Mouse (Mus musculus) liver, embryonic 15.5 days (tissue): Measurements from ENCODE around the gene Nav3. TPM values are rescaled to one million over a fixed set of nuclear protein-coding genes. Genes with fewer than 3 reads are reported as not detected.

ENCODE experiments used
- ATAC-seq: fragments of 200-750 bp; cut with Nextera tagmentation; 2 replicates; pipeline ENCODE4 v1.8.0; 2017; ENCODE audit warnings: moderate number of reproducible peaks, mild to moderate bottlenecking, moderate library complexity; ENCODE audit not compliant: insufficient read depth
- H3K27ac ChIP-seq: fragments of 300-500 bp; sonication (generic); replicated peaks from 2 replicates; pipeline ENCODE4 v1.5.1; 2015; ENCODE audit warnings: mild to moderate bottlenecking, inconsistent platforms
- H3K27me3 ChIP-seq: fragments of 300-500 bp; sonication (generic); 2 replicates; pipeline ENCODE4 v1.6.1; 2015; ENCODE audit warnings: mild to moderate bottlenecking, inconsistent platforms
- H3K36me3 ChIP-seq: fragments of 300-500 bp; sonication (generic); replicated peaks from 2 replicates; pipeline ENCODE4 v1.6.1; 2015; ENCODE audit warnings: moderate library complexity, mild to moderate bottlenecking, inconsistent platforms
- H3K4me1 ChIP-seq: fragments of 300-500 bp; sonication (generic); replicated peaks from 2 replicates; pipeline ENCODE4 v1.6.1; 2015; ENCODE audit warnings: inconsistent platforms
- H3K4me2 ChIP-seq: fragments of 300-500 bp; sonication (generic); 2 replicates; pipeline ENCODE4 v1.6.1; 2015; ENCODE audit warnings: moderate library complexity, mild to moderate bottlenecking, inconsistent platforms
- H3K4me3 ChIP-seq: fragments of 300-500 bp; sonication (generic); replicated peaks from 2 replicates; pipeline ENCODE4 v1.5.1; 2015; ENCODE audit warnings: mild to moderate bottlenecking, inconsistent platforms
- H3K9ac ChIP-seq: fragments of 300-500 bp; sonication (generic); 2 replicates; pipeline ENCODE4 v1.6.1; 2015; ENCODE audit warnings: moderate library complexity, mild to moderate bottlenecking, inconsistent platforms
- H3K9me3 ChIP-seq: fragments of 300-500 bp; sonication (generic); replicated peaks from 2 replicates; pipeline ENCODE4 v1.6.1; 2016; ENCODE audit warnings: inconsistent platforms
- WGBS: fragments of 180-500 bp; shearing (Covaris S2); methylation state at CpG from one replicate; pipeline ENCODE4 v1.1.7; 2015; ENCODE audit warnings: mixed read lengths; ENCODE audit not compliant: insufficient replicate concordance; 5-methylcytosine and 5-hydroxymethylcytosine counted together
- polyA plus RNA-seq: library from polyadenylated mRNA; unstranded; fragments of >200 nt; fragmentation: Nextera tagmentation; extraction: Ambion mirVana; gene quantifications from 2 replicates; pipeline ENCODE4 v1.2.1, GENCODE M21; 2015

Nav3 gene
- polyA plus RNA-seq, 1 experiment from 2014 or later, result 0.12 TPM

DNA sequence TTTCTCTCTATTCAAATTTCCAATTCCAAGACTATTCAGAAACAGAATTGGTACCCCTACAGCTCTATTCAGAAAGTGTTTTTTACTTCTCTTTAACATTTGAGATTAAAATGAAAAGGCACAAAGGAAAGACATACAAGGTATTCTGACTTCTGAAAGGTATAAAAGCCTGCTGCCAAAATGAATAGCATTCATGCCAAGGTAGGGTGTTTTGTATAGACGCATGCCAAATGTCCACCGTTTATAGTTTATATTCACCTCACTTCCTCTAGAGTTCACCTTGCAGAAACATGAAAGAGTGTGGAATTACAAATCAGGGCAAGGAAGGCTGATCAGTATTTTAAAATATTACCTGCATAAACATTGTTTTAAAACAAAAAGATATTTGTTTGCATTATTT, 737.2 kb downstream of the Nav3 start:
- WGBS, result 74% methylated on average over 2 of the region's 2 CpGs
- Histone ChIP-seq H3K36me3 (no peaks in the 10 kb centered on the region), H3K9me3 (no peaks in the 10 kb centered on the region), H3K9ac (no peak overlapping the region), H3K4me1 (no peaks in the 10 kb centered on the region), H3K27ac (no peak overlapping the region), H3K27me3 (no peaks in the 10 kb centered on the region), H3K4me2 (no peak overlapping the region), H3K4me3 (no peak overlapping the region)
- no peak for ATAC-seq

DNA sequence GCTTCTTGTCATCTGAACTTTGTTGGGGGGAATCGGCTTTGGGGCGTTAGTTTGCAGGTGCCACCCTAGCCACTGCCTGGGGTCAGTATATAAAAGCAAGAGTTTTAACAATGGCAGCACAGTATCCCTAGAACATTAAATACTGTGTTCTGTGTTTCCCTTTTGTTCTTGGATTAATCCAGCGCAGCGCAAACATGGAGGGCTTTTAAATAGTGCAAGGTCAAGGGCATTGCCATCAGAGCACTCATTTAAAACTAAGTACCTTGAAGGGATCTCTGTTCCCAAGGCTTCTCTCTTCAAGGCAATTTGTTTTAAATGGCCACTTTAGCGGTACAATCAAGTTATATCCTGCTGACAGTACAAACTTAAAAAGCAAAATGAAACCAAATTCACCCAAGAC, 737.6 kb downstream of the Nav3 start:
- Histone ChIP-seq H3K9me3 (no peaks in the 10 kb centered on the region), H3K9ac (no peak overlapping the region), H3K36me3 (no peaks in the 10 kb centered on the region), H3K27ac (no peak overlapping the region), H3K27me3 (no peaks in the 10 kb centered on the region), H3K4me2 (no peak overlapping the region), H3K4me1 (no peaks in the 10 kb centered on the region), H3K4me3 (no peak overlapping the region)
- whole genome bisulfite sequencing, result 65% methylated on average over 5 of the region's 5 CpGs
- ATAC-seq, result no peak

DNA sequence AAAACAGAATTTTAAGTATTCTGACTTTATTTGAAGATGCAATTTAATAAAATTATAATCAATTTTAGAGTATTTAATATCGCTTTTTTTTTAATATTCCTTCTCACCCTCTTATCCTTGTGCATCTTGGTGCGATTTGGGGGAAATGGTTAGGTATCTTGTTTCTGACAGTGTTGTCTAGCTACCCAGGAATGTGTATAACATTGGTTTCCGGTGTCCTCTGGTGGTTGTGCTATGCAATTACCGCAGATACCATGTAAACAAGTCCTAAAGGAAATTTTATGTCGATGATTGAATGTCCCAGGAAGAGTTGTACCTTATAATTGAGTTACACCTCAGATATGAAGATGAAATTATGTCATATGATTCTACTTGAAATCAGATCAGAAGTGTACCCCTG, 743.0 kb downstream of the Nav3 start:
- Histone ChIP-seq H3K4me3 (no peak overlapping the region), H3K27ac (no peak overlapping the region), H3K27me3 (no peaks in the 10 kb centered on the region), H3K36me3 (no peaks in the 10 kb centered on the region), H3K4me1 (no peaks in the 10 kb centered on the region), H3K4me2 (no peak overlapping the region), H3K9ac (no peak overlapping the region), H3K9me3 (no peaks in the 10 kb centered on the region)
- no peak for ATAC-seq
- WGBS, result 33% methylated on average over 5 of the region's 5 CpGs

DNA sequence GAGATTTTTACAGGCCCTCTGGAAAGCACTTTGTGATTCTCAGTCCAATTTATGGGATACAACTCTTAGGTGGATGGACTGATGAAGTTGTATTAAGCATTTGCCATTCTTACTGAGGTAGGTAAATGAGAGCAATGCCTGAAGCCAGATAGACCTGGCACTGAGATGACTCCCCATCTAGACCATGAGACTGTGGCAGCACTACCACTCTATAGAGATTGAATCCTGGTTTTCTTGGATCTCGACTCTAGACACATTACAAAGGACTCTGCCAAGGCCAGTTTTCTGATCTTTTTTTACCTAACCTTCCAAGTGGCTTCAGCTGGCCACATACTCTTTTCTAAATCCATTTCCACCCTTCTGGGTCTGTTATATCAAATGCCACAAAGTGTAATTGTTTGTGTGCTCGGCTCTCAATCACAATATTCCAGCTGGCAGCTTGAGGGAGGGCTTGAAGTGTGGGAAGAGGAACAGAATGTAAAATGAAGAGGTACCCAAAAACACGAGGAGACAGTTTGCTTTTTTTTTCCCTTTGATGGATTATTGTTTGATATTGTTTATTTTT, 756.2 kb downstream of the Nav3 start:
- no peaks in the 10 kb centered on the region for H3K9me3 ChIP-seq
- no peak overlapping the region for H3K4me2 ChIP-seq
- H3K27ac ChIP-seq, result no peak overlapping the region
- H3K4me1 ChIP-seq, result no peaks in the 10 kb centered on the region
- no peak overlapping the region for H3K9ac ChIP-seq
- ATAC-seq, result no peak
- H3K4me3 ChIP-seq, result no peak overlapping the region
- WGBS, result 38% methylated on average over 3 of the region's 3 CpGs
- H3K27me3 ChIP-seq, result no peaks in the 10 kb centered on the region
- no peaks in the 10 kb centered on the region for H3K36me3 ChIP-seq

DNA sequence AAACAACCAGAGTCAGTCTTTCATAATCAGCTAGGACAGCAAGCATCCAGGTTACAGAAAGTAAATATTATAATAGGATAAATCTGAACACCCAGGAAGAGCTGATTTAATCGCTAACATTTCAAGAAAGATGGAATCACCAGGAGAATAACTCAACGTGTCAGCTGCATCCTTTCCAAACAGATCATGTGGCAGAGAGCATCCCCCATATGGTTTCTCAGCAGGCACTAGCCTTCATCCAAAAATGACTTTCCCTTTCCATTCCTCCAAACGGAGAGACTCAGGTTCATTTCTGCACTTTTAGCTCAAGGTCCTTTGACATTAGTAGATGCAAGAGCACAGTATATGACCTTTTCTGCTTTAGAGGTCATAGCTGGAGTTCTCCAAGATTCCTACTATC, 765.4 kb downstream of the Nav3 start:
- Histone ChIP-seq H3K27ac (no peak overlapping the region), H3K9me3 (no peaks in the 10 kb centered on the region), H3K27me3 (no peaks in the 10 kb centered on the region), H3K9ac (no peak overlapping the region), H3K36me3 (no peaks in the 10 kb centered on the region), H3K4me1 (no peaks in the 10 kb centered on the region), H3K4me3 (no peak overlapping the region), H3K4me2 (no peak overlapping the region)
- no peak for ATAC-seq
- 59% methylated on average over 3 of the region's 3 CpGs for WGBS

DNA sequence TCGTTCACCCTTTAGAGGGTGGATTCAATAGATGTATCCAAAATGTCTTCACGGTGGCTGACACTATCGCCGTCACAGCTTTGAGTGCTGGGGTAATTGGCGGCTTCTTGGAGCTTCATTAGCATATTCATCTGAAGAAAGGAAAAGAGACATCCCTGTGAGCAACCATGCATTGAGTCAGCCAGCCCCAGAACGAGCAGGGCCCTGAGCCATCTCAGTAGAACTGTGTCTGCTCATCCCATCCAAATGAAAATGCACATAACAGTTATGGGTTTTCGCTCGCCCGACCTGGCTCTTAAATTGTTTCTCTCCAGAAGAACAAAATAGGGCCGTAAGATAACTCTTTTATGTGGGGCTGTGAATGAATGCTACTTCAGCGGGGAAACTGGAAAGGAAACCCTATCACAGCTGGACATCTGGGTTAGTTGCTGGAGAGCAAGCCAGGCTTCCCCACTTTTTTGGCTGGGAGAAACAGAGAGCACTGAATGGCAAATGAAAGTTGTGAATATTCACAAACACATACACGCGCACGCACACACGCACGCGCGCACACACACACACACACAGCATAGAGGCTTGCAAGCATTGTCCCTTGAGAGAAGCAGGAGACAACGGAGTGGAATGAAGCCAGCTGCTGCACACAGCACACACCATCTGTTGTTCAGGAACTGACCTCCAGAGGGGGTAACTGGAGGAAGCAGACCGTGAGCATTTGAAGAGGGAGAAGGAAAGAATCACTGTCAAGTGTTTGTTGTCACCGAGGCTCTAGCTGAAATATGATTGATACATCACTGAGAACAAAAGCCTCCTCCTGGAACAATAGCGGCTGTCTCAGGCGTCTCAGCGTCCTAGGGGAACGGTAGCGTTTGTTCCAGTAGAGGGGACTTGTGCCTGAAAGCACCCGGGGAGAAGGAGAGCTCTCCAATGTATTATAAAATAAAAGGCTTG, 771.6 kb downstream of the Nav3 start:
- WGBS, result 45% methylated on average over 27 of the region's 27 CpGs

DNA sequence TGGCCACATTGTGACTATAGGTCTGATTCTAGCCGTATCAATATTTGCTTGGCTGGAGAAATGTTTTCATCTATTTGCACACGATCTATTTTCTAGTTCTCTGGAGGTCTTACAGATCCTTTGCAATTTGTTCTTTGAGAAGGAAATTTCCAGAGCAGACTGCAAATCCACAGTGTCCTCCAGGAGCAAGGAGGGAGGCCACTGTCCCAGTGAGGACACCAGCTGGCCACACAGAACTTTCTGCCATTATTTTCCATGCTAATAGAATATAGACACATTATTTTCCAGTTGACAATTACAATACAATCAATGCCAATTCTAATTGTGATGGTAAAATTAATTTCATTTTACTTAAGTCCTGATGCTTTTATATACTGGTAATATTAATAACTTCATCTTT, 783.1 kb downstream of the Nav3 start:
- no peak overlapping the region for H3K9ac ChIP-seq
- H3K4me3 ChIP-seq, result no peak overlapping the region
- no peak overlapping the region for H3K27ac ChIP-seq
- H3K36me3 ChIP-seq, result no peaks in the 10 kb centered on the region
- no peaks in the 10 kb centered on the region for H3K4me1 ChIP-seq
- no peak overlapping the region for H3K4me2 ChIP-seq
- no peaks in the 10 kb centered on the region for H3K27me3 ChIP-seq
- no peaks in the 10 kb centered on the region for H3K9me3 ChIP-seq
- whole genome bisulfite sequencing, result 55% methylated on average over 2 of the region's 2 CpGs
- no peak for ATAC-seq

More for the DNA sequence above, 771.6 kb downstream of the Nav3 start:
- Histone ChIP-seq H3K4me2 (no peak overlapping the region), H3K27ac (no peak overlapping the region), H3K4me1 (no peaks in the 10 kb centered on the region), H3K9me3 (no peaks in the 10 kb centered on the region), H3K36me3 (no peaks in the 10 kb centered on the region), H3K4me3 (no peak overlapping the region), H3K9ac (no peak overlapping the region), H3K27me3 (no peaks in the 10 kb centered on the region)
- no peak for ATAC-seq

DNA sequence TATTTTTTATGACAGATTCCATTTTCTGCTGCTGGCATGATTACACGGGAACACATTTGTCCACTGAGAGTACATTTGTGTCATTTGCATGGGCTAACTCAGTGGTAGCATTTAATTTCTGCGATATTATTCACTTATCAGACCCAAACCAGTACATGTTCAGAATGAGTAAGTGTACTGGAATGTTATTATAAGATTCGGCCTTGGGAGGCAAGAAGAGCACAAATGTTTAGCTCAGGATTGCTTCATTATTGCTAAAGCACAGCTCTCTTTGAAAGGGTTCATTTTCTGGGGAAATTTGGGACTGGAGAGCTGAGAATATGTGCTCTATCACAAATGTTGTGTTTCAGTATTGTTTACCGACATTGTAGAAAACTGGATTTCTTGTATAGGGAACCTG, 788.6 kb downstream of the Nav3 start:
- WGBS, result 56% methylated on average over 4 of the region's 4 CpGs
- Histone ChIP-seq H3K36me3 (no peaks in the 10 kb centered on the region), H3K4me2 (no peak overlapping the region), H3K4me1 (no peaks in the 10 kb centered on the region), H3K9ac (no peak overlapping the region), H3K4me3 (no peak overlapping the region), H3K9me3 (no peaks in the 10 kb centered on the region), H3K27ac (no peak overlapping the region), H3K27me3 (no peaks in the 10 kb centered on the region)
- no peak for ATAC-seq

DNA sequence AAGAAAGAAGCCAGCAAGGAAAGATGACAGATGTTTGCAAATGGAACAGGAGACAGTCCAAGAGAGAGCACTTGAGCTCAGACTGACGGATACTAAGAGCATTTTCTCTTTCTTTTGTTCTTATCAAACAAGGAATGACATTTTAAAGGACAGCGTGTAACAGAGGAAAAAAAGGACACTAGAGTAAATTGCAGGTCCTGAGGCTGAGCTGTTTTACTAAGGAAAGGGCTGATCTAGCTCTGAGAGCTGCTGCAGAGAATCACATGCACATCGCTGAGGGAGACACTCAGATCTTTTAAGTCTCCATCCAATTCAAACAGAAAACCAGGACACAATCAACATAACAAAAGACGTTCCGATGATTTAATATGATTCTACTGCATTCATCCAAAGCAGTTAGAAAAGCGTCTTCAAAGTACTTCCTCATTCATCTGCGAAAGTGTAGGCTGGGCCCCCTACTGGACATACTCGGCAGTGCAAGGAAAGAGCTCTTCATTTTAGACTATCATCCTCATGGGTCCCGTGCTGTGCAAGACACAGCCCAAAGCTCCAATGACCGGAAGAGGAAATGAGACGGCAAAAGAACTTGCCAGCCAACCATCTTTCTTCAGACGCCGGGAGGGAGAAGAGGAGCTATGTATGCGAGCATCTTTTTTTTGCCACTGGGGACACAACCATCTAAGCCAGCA, 791.2 kb downstream of the Nav3 start:
- no peaks in the 10 kb centered on the region for H3K9me3 ChIP-seq
- ATAC-seq, result no peak
- no peaks in the 10 kb centered on the region for H3K36me3 ChIP-seq
- no peak overlapping the region for H3K4me2 ChIP-seq
- no peak overlapping the region for H3K9ac ChIP-seq
- H3K4me3 ChIP-seq, result no peak overlapping the region
- H3K27ac ChIP-seq, result no peak overlapping the region
- H3K4me1 ChIP-seq, result no peaks in the 10 kb centered on the region
- 19% methylated on average over 14 of the region's 14 CpGs for WGBS
- no peaks in the 10 kb centered on the region for H3K27me3 ChIP-seq

DNA sequence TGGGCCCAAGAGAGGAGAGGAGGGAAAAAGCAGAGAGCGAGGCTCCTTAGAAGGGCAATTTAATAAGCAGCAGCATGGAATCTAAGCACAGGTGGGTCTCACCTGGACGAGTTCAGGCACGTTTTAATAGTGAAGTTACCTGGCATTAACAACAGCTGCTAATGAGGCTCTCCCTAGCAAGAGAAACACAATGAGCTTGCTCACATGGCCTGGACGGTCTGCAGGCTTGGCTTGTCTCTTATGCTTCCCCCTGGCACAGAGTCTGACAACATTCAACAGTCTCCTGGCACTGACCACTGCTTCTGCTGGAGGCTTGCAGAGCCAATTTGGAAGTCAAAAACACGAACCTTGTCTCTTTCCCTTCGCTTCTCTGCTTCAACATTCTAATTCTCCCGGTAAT, 804.5 kb downstream of the Nav3 start:
- no peaks in the 10 kb centered on the region for H3K36me3 ChIP-seq
- no peak overlapping the region for H3K4me3 ChIP-seq
- H3K27me3 ChIP-seq, result no peaks in the 10 kb centered on the region
- no peaks in the 10 kb centered on the region for H3K4me1 ChIP-seq
- no peak overlapping the region for H3K27ac ChIP-seq
- no peak for ATAC-seq
- no peak overlapping the region for H3K9ac ChIP-seq
- no peaks in the 10 kb centered on the region for H3K9me3 ChIP-seq
- no peak overlapping the region for H3K4me2 ChIP-seq
- WGBS, result 54% methylated on average over 7 of the region's 7 CpGs

DNA sequence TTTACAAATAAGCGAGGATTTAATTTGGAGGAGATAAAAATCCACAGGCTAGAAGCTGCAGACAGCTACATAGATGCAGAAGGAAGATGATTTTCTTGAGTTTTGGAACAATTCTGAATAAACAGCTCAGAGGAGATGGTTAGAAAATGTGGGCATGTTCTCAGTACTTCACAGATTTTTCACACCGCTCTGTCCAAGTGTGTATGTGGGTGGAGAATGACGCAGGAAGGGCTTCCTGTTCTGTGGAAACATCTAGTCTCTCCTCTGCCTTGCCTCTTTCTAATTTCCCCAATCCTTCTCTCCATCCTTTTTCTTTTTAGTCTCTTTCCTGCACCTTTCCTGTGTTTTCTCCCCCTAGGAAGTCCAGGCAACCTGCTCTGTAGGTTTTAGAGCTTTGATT, 812.4 kb downstream of the Nav3 start:
- Histone ChIP-seq H3K4me3 (no peak overlapping the region), H3K4me1 (no peaks in the 10 kb centered on the region), H3K9ac (no peak overlapping the region), H3K9me3 (no peaks in the 10 kb centered on the region), H3K27ac (no peak overlapping the region), H3K4me2 (no peak overlapping the region), H3K27me3 (no peaks in the 10 kb centered on the region), H3K36me3 (no peaks in the 10 kb centered on the region)
- WGBS, result 62% methylated on average over 3 of the region's 3 CpGs
- no peak for ATAC-seq
